Mouse (Mus musculus) CH12.LX (cell line): ENCODE measurements around the gene Gadd45gip1. TPM values are rescaled to one million over a fixed set of nuclear protein-coding genes. Genes with fewer than 3 reads are reported as not detected.

Experiments used
- DNase-seq: peaks from one replicate; pipeline ENCODE4 v3.0.0-alpha.2; 2013; ENCODE audit errors: extremely low read depth
- H3K27ac ChIP-seq: 2 replicates; pipeline ENCODE4 v1.5.1; 2012; ENCODE audit warnings: low read depth, mild to moderate bottlenecking, control low read depth, moderate library complexity; ENCODE audit not compliant: insufficient read depth
- H3K27me3 ChIP-seq: replicated peaks from 2 replicates; pipeline ENCODE3; 2012; ENCODE audit warnings: inconsistent platforms
- H3K36me3 ChIP-seq, 2 experiments: replicated peaks in 1 of 2; 2 replicates each; pipeline versions ENCODE3 to v1.6.1; 2012; ENCODE audit warnings: inconsistent platforms in 1 of 2, low read length in 1 of 2, mild to moderate bottlenecking in 1 of 2, mixed read lengths in 1 of 2, moderate library complexity in 1 of 2; ENCODE audit not compliant: control insufficient read depth in 1 of 2, insufficient read depth in 1 of 2
- H3K4me1 ChIP-seq, 2 experiments: 2 replicates each; pipeline ENCODE4 v1.6.1; 2012; ENCODE audit warnings: inconsistent platforms in 1 of 2, moderate library complexity in 1 of 2; ENCODE audit not compliant: insufficient read depth in 2 of 2, control insufficient read depth in 1 of 2
- H3K4me2 ChIP-seq: 2 replicates; pipeline ENCODE4 v1.6.1; 2012; ENCODE audit warnings: low read depth, mild to moderate bottlenecking, control low read depth; ENCODE audit not compliant: poor library complexity, insufficient read depth, severe bottlenecking
- H3K4me3 ChIP-seq, 3 experiments: fragments of 150-350 bp in 1 of 3; sonication (generic) in 1 of 3; replicated peaks in 1 of 3; 2 replicates each; pipeline versions ENCODE3 to v1.5.1; 2011 to 2012; ENCODE audit warnings: low read depth in 2 of 3, low read length in 2 of 3, mild to moderate bottlenecking in 2 of 3, moderate library complexity in 2 of 3, control low read depth in 1 of 3, improper control_type of control experiment in 1 of 3, inconsistent platforms in 1 of 3, mixed read lengths in 1 of 3; ENCODE audit not compliant: poor library complexity in 1 of 3
- H3K79me2 ChIP-seq: replicated peaks from 2 replicates; pipeline ENCODE4 v1.6.1; 2012; ENCODE audit warnings: mild to moderate bottlenecking, moderate library complexity; ENCODE audit not compliant: control insufficient read depth, poor library complexity, insufficient read depth, severe bottlenecking; ENCODE audit errors: extremely low read depth
- H3K9ac ChIP-seq: 2 replicates; pipeline ENCODE4 v1.6.1; 2012; ENCODE audit warnings: low read depth, mild to moderate bottlenecking, control low read depth, moderate library complexity; ENCODE audit not compliant: insufficient read depth
- H3K9me3 ChIP-seq: replicated peaks from 2 replicates; pipeline ENCODE3; 2012; ENCODE audit warnings: low read length, inconsistent platforms, mixed read lengths
- CHD1 ChIP-seq: IDR thresholded peaks from 2 replicates; pipeline ENCODE4 v1.6.1; 2012; ENCODE audit warnings: low read depth, low read length, improper control_type of control experiment, inconsistent platforms
- CTCF ChIP-seq, 2 experiments: IDR thresholded peaks in 1 of 2; conservative IDR thresholded peaks in 1 of 2; 2 replicates each; pipeline ENCODE4 v1.5.1; 2011 to 2012; ENCODE audit warnings: low read depth in 2 of 2, low read length in 2 of 2, improper control_type of control experiment in 1 of 2, inconsistent platforms in 1 of 2, mild to moderate bottlenecking in 1 of 2, moderate library complexity in 1 of 2
- E2F4 ChIP-seq: IDR thresholded peaks from 2 replicates; pipeline ENCODE4 v1.6.1; 2011; ENCODE audit warnings: low read depth, low read length, improper control_type of control experiment; ENCODE audit not compliant: insufficient replicate concordance
- ETS1 ChIP-seq: conservative IDR thresholded peaks from 2 replicates; pipeline ENCODE4 v1.6.1; 2012; ENCODE audit warnings: low read depth, mild to moderate bottlenecking, inconsistent platforms, low read length, improper control_type of control experiment, moderate library complexity
- HCFC1 ChIP-seq: IDR thresholded peaks from 2 replicates; pipeline ENCODE4 v1.6.1; 2012; ENCODE audit warnings: low read depth, mild to moderate bottlenecking, inconsistent platforms, low read length, improper control_type of control experiment
- IRF4 ChIP-seq: IDR thresholded peaks from 2 replicates; pipeline ENCODE4 v1.6.1; 2014; ENCODE audit warnings: low read depth, mild to moderate bottlenecking, inconsistent platforms, low read length, improper control_type of control experiment
- MAFK ChIP-seq: IDR thresholded peaks from 2 replicates; pipeline ENCODE4 v1.6.1; 2011; ENCODE audit warnings: low read length, improper control_type of control experiment; ENCODE audit not compliant: insufficient replicate concordance
- MEF2A ChIP-seq: IDR thresholded peaks from 2 replicates; pipeline ENCODE4 v1.6.1; 2014; ENCODE audit warnings: low read depth, mild to moderate bottlenecking, inconsistent platforms, low read length, improper control_type of control experiment, borderline replicate concordance
- MXI1 ChIP-seq: IDR thresholded peaks from 2 replicates; pipeline ENCODE4 v1.6.1; 2011; ENCODE audit warnings: mild to moderate bottlenecking, low read depth, low read length, improper control_type of control experiment
- NRF1 ChIP-seq: IDR thresholded peaks from 2 replicates; pipeline ENCODE4 v1.6.1; 2014; ENCODE audit warnings: low read depth, mild to moderate bottlenecking, inconsistent platforms, low read length, improper control_type of control experiment, moderate library complexity
- PAX5 ChIP-seq: IDR thresholded peaks from 2 replicates; pipeline ENCODE4 v1.6.1; 2012; ENCODE audit warnings: low read length, inconsistent platforms, mixed read lengths
- POLR2A ChIP-seq: IDR thresholded peaks from 2 replicates; pipeline ENCODE4 v1.6.1; 2011; ENCODE audit warnings: low read depth, mild to moderate bottlenecking, improper control_type of control experiment, low read length
- POLR2AphosphoS2 ChIP-seq: IDR thresholded peaks from 2 replicates; pipeline ENCODE4 v1.6.1; 2011; ENCODE audit warnings: low read depth, low read length, improper control_type of control experiment
- RAD21 ChIP-seq: IDR thresholded peaks from 2 replicates; pipeline ENCODE4 v1.6.1; 2011; ENCODE audit warnings: low read depth, mild to moderate bottlenecking, low read length, improper control_type of control experiment, moderate library complexity
- RCOR1 ChIP-seq: conservative IDR thresholded peaks from 2 replicates; pipeline ENCODE4 v1.6.1; 2012; ENCODE audit warnings: low read depth, mild to moderate bottlenecking, inconsistent platforms, low read length, improper control_type of control experiment
- SIN3A ChIP-seq: IDR thresholded peaks from 2 replicates; pipeline ENCODE4 v1.6.1; 2012; ENCODE audit warnings: low read length, improper control_type of control experiment, inconsistent platforms
- TCF12 ChIP-seq: IDR thresholded peaks from 2 replicates; pipeline ENCODE4 v1.6.1; 2014; ENCODE audit warnings: low read depth, mild to moderate bottlenecking, inconsistent platforms, low read length, improper control_type of control experiment
- USF1 ChIP-seq: IDR thresholded peaks from 2 replicates; pipeline ENCODE4 v1.6.1; 2014; ENCODE audit warnings: low read depth, mild to moderate bottlenecking, inconsistent platforms, low read length, improper control_type of control experiment
- ZC3H11A ChIP-seq: IDR thresholded peaks from 2 replicates; pipeline ENCODE4 v1.6.1; 2012; ENCODE audit warnings: low read depth, mild to moderate bottlenecking, inconsistent platforms, low read length, improper control_type of control experiment
- ZMIZ1 ChIP-seq: IDR thresholded peaks from 2 replicates; pipeline ENCODE4 v1.6.1; 2012; ENCODE audit warnings: low read depth, mild to moderate bottlenecking, inconsistent platforms, low read length, improper control_type of control experiment
- dilution Hi-C: fragments of 300-500 bp; cut with MboI; formaldehyde crosslinking; loops from 2 replicates; pipeline ENCODE4 v1.14.3; 2020; ENCODE audit warnings: low sequenced_read_pairs; ENCODE audit not compliant: extremely low pct_unique_long_range_greater_than_20kb, extremely low pct_ligation_motif_present
- in situ Hi-C: fragments of 300-500 bp; cut with MboI; formaldehyde crosslinking; loops from 3 replicates; pipeline ENCODE4 v1.14.3; 2019; ENCODE audit warnings: low sequenced_read_pairs, low pct_ligation_motif_present, low pct_unique_long_range_greater_than_20kb, mixed read lengths
- polyA plus RNA-seq: library from polyadenylated mRNA; unstranded; fragments of >175 nt; gene quantifications from 2 replicates; pipeline ENCODE4 v1.2.1, GENCODE M21; 2012; ENCODE audit warnings: low read depth; ENCODE audit not compliant: insufficient read length
- total RNA-seq, 2 experiments: library from RNA; depleted of rRNA; stranded (reverse); fragments of 300-350 nt in 1 of 2; fragments of >200 nt in 1 of 2; gene quantifications; 2 replicates each; pipeline ENCODE4 v1.2.3; 2012 to 2014

Gene Gadd45gip1
- total and polyA plus RNA-seq, 3 experiments, result 53.6 to 57.6 (median 56.6) TPM

DNA sequence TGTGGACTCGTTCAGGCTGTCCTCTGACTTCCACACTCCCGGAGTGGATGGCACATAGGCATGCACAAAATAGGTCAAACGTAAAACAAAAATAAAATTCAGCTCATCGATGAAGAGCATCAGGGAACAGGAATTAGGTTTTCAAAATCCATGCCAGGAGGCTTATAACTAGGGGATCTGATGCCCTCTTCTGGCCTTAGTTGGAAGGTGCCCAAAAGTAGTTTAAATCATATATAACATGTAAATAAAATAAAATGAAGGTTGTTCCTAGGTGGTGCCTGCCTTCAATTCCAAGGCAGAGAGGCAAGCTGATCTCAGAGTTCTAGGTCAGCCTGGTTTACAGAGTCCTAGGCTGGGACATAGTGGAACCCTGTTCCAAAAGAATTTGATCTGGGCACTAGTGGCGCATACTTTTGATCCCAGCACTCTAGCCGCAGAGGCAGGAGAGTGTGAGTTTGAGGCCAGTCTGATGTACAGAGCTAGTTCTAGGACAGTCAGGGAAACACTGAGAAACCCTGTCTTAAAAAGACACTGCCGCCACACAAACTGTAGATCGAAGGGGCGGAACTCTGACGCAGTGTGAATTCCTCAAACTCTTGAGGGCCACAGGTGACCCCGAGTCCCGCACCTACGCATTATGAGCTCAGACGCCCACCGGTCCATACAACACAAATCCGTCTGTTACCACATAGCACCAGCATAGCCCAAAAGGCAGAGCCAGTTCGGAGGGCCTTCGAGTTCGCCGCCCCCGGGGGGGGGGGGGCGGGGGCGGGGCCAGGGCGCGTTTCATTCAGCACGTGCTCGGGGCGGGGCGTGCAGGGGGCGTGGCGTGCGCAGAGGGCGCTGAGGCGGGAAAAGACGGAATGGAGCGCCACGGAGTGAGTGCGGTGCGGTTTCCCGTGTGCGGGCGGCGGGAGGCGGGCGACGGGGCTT lies 40.3 kb downstream of the Gadd45gip1 start, which contains the start of gene Syce2:
TSS of gene Syce2 (plus strand) at position 736 of the 933 bp plus-strand sequence.
- Histone ChIP-seq H3K79me2 (no peaks in the 10 kb centered on the region), H3K9ac (no peak within 1 kb of the TSS), H3K27me3 (no peaks in the 10 kb centered on the region), H3K4me2 (no peak within 1 kb of the TSS), H3K4me1 (no peaks in the 10 kb centered on the region), H3K9me3 (no peaks in the 10 kb centered on the region), H3K27ac (no peak within 1 kb of the TSS), H3K36me3 (peaks cover 31 to 75% of the 10 kb centered on the region in 2 experiments), H3K4me3 (no peak within 1 kb of the TSS)
- in situ Hi-C loops, result no loop called here
- peak; percentile 19 for DNase-seq
- peak; percentile 21 for TF ChIP-seq RAD21
- no peak for TF ChIP-seq POLR2A
- TF ChIP-seq PAX5, result no peak
- peak in 1 of 2 experiments; percentile 41; a peak in 2 of 4 replicates for TF ChIP-seq CTCF (conservative IDR thresholded peaks at IDR 0.05 in 1 of 2, IDR thresholded peaks at IDR 0.05 in 1 of 2; ENCODE audit: low read depth in 2 of 2, low read length in 2 of 2)
- dilution Hi-C loops, result no loop called here

GRCm38 (mm10) chr8:84872309-84872965 lies 41.1 kb downstream of the Gadd45gip1 start:
- no peak overlapping the region for H3K4me2 ChIP-seq
- no peak overlapping the region for H3K9ac ChIP-seq
- H3K4me3 ChIP-seq, result no peak overlapping the region
- in situ Hi-C loops, result no loop called here
- no peak for DNase-seq
- H3K9me3 ChIP-seq, result no peaks in the 10 kb centered on the region
- TF ChIP-seq MEF2A (no peak), NRF1 (no peak), USF1 (no peak)
- H3K36me3 ChIP-seq, result peaks cover 23 to 70% of the 10 kb centered on the region in 2 experiments
- H3K4me1 ChIP-seq, result no peaks in the 10 kb centered on the region
- H3K27me3 ChIP-seq, result no peaks in the 10 kb centered on the region
- H3K27ac ChIP-seq, result no peak overlapping the region
- dilution Hi-C loops, result no loop called here
- no peaks in the 10 kb centered on the region for H3K79me2 ChIP-seq

GRCm38 (mm10) chr8:84873016-84873415 lies 41.7 kb downstream of the Gadd45gip1 start:
- dilution Hi-C loops, result no loop called here
- Histone ChIP-seq H3K4me1 (no peaks in the 10 kb centered on the region), H3K4me3 (no peak overlapping the region)
- TF ChIP-seq POLR2A, result no peak
- TF ChIP-seq ZMIZ1, result no peak
- no peak for TF ChIP-seq ZC3H11A
- no peak for TF ChIP-seq CTCF (conservative IDR thresholded peaks at IDR 0.05 in 1 of 2, IDR thresholded peaks at IDR 0.05 in 1 of 2; ENCODE audit: low read depth in 2 of 2, low read length in 2 of 2)
- no peak for TF ChIP-seq SIN3A
- no peak for TF ChIP-seq ETS1
- TF ChIP-seq IRF4, result no peak
- no peak for TF ChIP-seq POLR2AphosphoS2
- TF ChIP-seq MAFK, result no peak
- TF ChIP-seq CHD1, result no peak
- TF ChIP-seq RCOR1, result no peak
- TF ChIP-seq TCF12, result no peak
- no peak for TF ChIP-seq PAX5
- no peak for TF ChIP-seq E2F4
- TF ChIP-seq MXI1, result no peak
- no peak for TF ChIP-seq HCFC1
- TF ChIP-seq, all 38 proteins: peak for 0
- Histone ChIP-seq H3K79me2 (no peaks in the 10 kb centered on the region), H3K36me3 (peaks cover 18 to 67% of the 10 kb centered on the region in 2 experiments), H3K27ac (no peak overlapping the region), H3K9ac (no peak overlapping the region), H3K4me2 (no peak overlapping the region), H3K9me3 (no peaks in the 10 kb centered on the region), H3K27me3 (no peaks in the 10 kb centered on the region)
- no peak for DNase-seq
- in situ Hi-C loops, result no loop called here
